Mouse (Mus musculus) embryonic fibroblast, embryonic 13.5 days (primary cell): ENCODE data around the gene Ier5. TPM values are rescaled to one million over a fixed set of nuclear protein-coding genes. Genes with fewer than 3 reads are reported as not detected.

Experiments used
- H3K27ac ChIP-seq: 2 replicates; pipeline ENCODE4 v1.5.1; 2012; ENCODE audit warnings: low read length, control low read depth, inconsistent platforms; ENCODE audit not compliant: insufficient read depth
- H3K4me1 ChIP-seq: 2 replicates; pipeline ENCODE4 v1.6.1; 2011; ENCODE audit warnings: low read length; ENCODE audit not compliant: control insufficient read depth, insufficient read depth
- H3K4me3 ChIP-seq: 2 replicates; pipeline ENCODE4 v1.5.1; 2011; ENCODE audit warnings: mild to moderate bottlenecking, control low read depth, low read length; ENCODE audit not compliant: insufficient read depth
- CTCF ChIP-seq: IDR thresholded peaks from 2 replicates; pipeline ENCODE4 v1.5.1; 2011; ENCODE audit warnings: mild to moderate bottlenecking, control low read depth, low read length, moderate library complexity, borderline replicate concordance; ENCODE audit not compliant: insufficient read depth
- POLR2A ChIP-seq: IDR thresholded peaks from 2 replicates; pipeline ENCODE4 v1.6.1; 2011; ENCODE audit warnings: low read depth, mild to moderate bottlenecking, control low read depth, low read length, moderate library complexity
- polyA plus RNA-seq: library from polyadenylated mRNA; stranded (reverse); fragments of >200 nt; gene quantifications from 2 replicates; pipeline ENCODE4 v1.2.4, GENCODE M21; 2011; ENCODE audit warnings: low read depth; ENCODE audit not compliant: missing spikeins, insufficient read length

Gene Ier5
- polyA plus RNA-seq, 1 experiment: 37.2 TPM

DNA sequence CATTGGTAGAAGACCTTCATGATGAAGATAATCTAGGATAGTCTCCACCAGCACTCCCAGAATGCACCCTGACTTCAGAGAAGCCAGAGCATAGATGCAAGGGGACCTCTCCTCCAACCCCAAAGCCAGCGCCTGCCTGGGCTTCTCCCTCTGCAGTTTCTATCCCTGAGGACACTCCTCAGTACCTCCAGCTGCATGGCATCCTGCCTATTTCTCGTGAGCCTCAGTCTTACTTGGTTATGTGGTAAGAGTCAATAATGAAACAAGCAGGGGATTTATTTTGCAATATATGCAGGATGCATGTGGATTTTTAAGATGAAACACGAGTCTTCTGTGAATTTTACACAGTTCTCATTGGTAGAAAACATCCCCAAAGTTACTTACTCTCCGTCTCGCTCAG lies 33.2 kb downstream of the Ier5 start:
- no peak overlapping the region for H3K27ac ChIP-seq
- no peaks in the 10 kb centered on the region for H3K4me1 ChIP-seq
- TF ChIP-seq CTCF (no peak), POLR2A (no peak)
- H3K4me3 ChIP-seq: no peak overlapping the region

DNA sequence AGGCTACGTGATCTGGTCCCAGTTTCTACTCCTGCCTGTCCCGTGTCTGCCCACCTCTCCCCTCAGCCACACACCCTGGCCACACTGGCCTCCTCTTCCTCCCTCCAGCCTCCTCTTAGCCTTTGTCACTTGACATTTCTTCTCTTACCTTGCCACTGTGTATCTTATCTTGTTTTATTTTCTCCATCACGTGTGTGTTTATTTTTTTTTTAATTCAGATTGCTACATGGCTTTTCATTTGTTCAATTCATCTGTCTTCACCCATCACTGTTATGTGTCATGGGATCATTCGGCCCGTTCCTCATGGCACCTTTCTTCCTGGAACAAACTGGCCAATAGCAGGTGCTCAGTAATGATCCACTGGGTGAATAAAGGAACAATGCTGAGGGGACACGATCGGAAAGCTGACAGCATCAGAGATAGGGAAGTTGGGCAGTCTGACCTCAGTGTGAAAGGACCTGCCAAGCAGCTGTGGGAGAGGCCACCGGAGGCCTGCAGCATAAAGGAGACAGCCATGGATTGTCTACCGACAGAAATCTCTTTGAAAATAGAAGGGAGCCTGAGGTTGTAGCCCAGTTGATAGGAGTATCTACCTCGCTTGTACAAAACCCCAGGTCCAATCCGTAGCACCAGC lies 34.3 kb downstream of the Ier5 start:
- no peak for TF ChIP-seq POLR2A
- no peak for TF ChIP-seq CTCF
- no peak overlapping the region for H3K4me3 ChIP-seq
- no peak overlapping the region for H3K27ac ChIP-seq
- H3K4me1 ChIP-seq: no peaks in the 10 kb centered on the region

DNA sequence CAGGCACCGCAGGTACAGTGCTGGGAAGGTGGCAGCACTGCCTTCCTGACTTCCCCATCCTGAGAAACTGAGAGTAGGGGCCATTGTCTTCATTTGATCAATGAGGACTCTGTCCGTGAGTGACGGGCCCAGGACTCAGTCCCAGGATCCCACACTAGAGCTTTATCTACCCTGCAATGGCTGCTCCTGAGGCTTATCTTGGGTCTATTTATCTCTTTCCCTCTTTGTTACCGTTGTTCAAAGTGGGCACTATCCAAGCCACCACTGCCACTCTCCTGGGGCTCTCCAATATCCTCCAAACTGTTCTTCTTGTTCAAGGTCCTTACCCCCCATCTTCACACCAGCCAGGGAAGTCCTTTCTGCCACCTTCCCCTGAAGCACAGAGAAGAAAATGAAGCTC lies 34.8 kb downstream of the Ier5 start:
- H3K4me1 ChIP-seq: peaks cover 3% of the 10 kb centered on the region; the same call in 1 of the 2 replicates
- no peak overlapping the region for H3K4me3 ChIP-seq
- H3K27ac ChIP-seq: no peak overlapping the region
- TF ChIP-seq CTCF: no peak

DNA sequence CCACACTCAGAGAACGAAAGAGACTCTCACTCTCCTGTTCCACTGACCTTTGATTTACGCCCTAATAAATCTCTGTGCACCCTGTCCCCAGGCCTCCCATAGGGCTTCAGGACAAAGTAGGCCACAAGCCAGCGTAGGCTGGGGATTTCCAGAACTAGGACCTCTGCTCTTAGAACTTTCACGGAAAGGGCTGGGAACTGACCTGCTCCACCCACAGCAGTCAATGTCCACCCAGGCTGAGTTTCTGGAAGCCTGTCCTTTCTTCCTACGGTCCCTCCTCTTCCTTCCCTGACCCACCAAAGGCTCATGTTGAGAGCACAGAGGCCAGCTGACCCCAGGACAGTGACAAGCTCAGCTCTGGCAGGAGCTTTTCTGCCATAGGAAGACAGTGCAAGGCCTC lies 35.3 kb downstream of the Ier5 start:
- H3K4me3 ChIP-seq: no peak overlapping the region
- peaks cover 3% of the 10 kb centered on the region; the same call in 1 of the 2 replicates for H3K4me1 ChIP-seq
- no peak overlapping the region for H3K27ac ChIP-seq
- TF ChIP-seq CTCF (no peak), POLR2A (no peak)

DNA sequence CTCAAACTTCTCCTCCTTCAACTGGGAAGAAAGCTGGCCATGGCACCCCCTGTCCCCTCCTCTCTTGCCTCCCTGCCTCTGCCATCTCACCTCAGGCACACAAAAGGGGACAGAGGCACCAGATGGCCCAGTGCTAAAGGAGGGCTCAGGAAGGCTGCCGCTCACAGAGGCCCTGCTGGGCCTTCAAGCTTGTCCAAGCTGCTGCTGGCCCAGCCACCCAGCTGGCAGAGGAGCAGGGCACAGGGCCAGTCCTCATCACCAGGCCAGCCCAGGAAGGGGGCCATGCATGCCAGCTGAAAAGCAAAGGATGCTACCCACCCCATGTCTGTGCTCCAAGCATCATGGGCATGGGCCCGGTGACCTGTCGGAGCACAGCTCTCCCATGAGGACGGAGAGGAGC lies 36.5 kb downstream of the Ier5 start:
- H3K4me3 ChIP-seq: no peak overlapping the region
- TF ChIP-seq CTCF: no peak
- TF ChIP-seq POLR2A: no peak
- no peak overlapping the region for H3K27ac ChIP-seq
- H3K4me1 ChIP-seq: peaks cover 3% of the 10 kb centered on the region; the same call in 1 of the 2 replicates

DNA sequence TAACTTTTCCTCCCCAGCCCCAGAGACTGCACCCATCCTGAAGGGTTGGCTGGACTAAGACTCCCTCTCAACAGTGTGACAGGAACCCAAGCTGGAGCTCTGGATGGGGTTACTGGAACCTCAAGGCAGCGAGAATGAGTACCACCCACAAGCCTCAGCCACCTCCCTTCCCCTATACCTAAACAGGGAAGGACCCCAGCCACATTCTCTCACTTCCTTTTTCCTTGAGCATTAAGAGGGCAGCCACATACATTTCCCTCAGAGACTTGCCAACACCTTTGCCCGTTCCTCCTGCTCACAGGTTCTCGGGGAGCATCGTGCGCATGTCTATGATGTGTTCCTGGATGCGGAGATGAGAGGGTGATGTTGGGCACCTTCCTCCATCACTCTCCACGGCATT lies 37.4 kb downstream of the Ier5 start:
- TF ChIP-seq CTCF (no peak), POLR2A (no peak)
- no peak overlapping the region for H3K4me3 ChIP-seq
- H3K4me1 ChIP-seq: peaks cover 3% of the 10 kb centered on the region; the same call in 1 of the 2 replicates
- H3K27ac ChIP-seq: no peak overlapping the region

DNA sequence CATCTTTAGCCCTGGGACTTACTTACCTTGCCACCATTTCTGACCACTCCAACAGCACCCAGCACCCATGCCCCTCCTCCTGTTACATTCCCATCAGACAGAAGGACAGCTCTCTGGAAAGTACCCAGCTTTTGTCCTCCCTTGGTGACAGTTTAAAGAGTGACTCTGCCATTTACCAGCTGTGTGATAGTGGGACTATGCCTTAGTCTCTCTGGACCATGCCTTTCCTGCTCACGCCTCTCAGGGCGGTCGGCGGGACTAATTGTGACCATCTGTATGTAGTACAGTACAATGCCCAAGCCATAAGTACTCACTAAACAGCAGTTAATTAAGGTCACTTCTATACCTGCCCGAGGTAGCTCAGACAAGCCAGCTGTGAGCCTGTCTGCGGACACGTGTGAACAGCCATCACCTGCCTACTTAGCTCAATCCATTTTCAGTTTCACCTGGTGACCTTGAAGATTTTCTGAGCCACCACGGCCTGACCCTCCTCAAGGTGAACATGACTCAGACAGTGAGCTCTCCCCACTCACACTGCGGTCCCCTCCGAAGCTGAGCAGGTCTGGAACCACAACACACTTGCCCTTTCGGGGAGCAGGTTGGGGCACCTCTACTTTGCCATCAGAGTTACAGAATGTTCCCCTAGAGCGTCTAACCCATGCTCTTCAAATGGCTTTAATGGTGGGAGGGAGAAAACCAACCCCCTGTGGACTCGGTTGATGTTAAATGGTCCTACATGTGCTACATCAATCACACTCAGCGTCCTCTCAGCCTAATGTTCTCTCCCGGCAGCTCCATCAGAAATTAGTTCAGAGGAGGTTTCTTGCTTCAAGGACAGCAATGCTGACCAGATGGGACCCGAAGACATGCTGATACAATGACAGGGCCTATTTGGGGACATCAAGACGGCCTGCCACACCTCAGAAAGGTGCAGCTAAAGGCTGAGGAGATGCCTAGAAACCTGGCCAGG lies 38.3 kb downstream of the Ier5 start:
- Histone ChIP-seq H3K4me3 (no peak overlapping the region), H3K27ac (no peak overlapping the region), H3K4me1 (peaks cover 3% of the 10 kb centered on the region; the same call in 1 of the 2 replicates)
- TF ChIP-seq CTCF (no peak), POLR2A (no peak)

DNA sequence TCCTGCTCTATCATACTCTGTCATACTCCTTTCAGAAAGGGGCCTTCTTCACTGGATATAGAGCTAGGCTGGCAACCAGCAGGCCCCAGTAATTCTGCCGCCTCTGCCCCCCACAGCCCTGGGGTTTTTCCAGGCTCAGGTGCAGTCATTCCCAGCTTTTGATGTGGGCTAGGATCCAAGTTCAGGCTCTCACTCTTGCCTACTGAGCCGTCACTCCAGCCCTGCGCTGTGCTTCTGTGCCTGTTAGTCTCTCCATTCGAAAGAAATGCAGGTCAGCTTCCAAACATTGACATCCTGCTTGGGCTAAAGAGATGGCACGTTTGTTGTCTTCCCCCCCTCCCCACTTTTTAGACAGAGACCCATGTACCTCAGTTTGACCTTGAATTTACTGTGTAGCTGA lies 39.2 kb downstream of the Ier5 start:
- H3K4me3 ChIP-seq: no peak overlapping the region
- no peak overlapping the region for H3K27ac ChIP-seq
- H3K4me1 ChIP-seq: peaks cover 3% of the 10 kb centered on the region; the same call in 1 of the 2 replicates
- TF ChIP-seq CTCF (no peak), POLR2A (no peak)

DNA sequence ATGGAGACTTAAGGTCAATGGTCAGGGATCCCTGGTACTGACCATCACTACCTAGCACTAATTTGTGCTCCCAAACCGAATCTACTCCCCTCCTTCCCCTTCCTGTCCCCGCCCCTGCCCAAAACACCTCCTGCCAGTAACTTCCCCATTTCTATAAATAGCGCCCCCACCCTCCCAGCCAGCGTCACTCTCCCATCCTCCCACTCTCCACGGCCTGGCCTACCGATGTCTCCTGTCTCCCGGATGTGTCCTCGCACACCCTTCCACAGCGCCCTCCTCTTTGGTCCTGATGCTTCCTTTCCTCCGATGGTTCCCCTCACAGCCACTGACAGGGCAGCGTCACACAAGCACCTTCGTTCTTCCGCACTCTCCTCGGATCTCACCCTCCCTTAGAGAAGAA lies 39.9 kb downstream of the Ier5 start:
- no peak overlapping the region for H3K4me3 ChIP-seq
- TF ChIP-seq CTCF (no peak), POLR2A (no peak)
- H3K4me1 ChIP-seq: peaks cover 4% of the 10 kb centered on the region
- H3K27ac ChIP-seq: no peak overlapping the region

DNA sequence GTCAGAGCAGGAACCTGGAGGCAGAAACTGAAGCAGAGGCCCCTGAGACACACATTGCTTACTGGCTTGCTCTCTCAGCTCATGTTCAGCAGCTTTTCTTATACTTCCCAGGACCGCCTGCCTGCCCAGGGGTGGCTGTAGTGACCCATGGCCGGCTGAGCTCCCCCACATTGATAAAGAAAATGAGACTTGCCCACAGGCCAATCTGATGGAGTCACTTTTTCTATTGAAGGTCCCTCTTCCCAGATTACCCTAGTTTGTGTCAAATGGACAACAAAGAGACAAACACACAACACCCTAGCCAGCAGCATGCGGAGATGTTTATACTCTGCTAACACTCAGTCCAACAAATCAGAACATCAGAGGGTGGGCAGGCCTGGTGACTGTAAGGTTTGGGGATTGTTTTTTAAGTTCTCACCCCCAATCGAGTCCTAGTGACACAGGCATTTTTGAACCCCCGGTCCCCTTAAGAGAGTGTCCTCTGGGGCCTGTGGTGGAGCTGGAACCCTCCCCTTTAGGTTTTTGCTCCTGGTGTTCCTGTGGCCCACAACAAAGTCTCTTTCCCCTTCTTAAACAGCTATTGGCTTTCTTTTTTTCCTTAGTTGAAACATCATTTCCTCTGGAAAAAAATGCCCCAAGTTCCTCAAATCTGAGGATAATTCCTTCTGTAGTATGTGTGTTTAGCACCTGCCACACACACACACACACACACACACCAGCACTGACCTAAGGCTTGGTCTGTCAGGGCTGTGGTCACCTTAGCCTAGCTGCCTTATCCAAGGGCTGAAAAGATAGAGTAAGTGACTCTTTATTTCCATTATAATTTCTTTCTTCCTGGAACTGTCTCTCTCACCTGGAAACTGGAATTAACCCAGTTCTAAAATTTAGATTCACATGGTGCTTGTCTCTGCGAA lies 41.1 kb downstream of the Ier5 start:
- Histone ChIP-seq H3K4me1 (peaks cover 8% of the 10 kb centered on the region), H3K4me3 (no peak overlapping the region), H3K27ac (no peak overlapping the region)
- TF ChIP-seq POLR2A: no peak
- no peak for TF ChIP-seq CTCF
